Mouse (Mus musculus) CD4-positive naive resting alpha-beta T cell, adult 76 days (primary cell): ENCODE data around the gene Coch. TPM values are rescaled to one million over a fixed set of nuclear protein-coding genes. Genes with fewer than 3 reads are reported as not detected.

Experiments
- total RNA-seq: library from RNA; stranded (reverse); gene quantifications from one replicate; pipeline ENCODE4 v1.2.4, GENCODE M21; 2023

Coch gene
- 0.29 TPM for total RNA-seq

DNA sequence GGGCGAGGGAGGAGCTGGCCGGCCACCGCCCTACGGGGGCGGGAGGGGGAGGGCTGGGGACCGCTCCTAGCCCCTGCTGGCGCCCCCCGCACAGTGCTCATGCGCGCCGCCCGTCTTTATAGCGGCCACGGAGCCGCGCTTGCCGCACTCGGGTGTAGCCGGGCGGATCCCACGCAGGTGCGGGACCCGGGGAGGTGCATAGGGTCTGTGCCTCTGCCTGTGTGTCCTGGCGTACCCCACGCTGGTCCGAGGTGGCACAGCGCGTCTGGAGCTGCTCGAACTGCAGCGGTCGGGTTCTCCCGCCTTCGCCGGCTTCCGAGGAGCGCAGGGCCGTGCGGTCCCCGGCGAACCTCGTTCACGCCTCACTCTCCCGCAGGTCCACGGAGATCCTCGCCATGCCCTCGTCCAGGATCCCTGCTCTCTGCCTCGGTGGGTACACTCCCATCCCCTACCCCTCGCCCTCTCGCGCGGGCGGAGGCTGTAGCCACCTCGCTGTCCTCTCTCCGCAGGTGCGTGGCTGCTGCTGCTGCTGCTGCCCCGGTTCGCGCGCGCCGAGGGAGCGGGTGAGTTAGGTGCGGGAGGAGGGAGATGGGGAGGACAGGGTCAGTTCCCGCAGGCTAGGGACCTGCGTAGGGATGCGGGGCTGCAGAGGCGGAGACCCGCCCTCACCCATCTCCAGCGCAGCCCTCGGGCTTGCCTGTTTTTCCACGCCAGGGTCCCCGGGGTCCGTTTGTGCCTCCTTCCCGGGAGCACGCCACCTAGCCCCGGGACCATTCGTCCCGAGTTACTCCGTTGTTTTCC, at the start of gene Coch:
Coch (plus strand) TSS at position 113 of the 801 bp plus-strand sequence.

Other genes starting within 250 kb of the Coch start
- 13.5 TPM for gene G2e3, start 245.3 kb upstream of the Coch start, total RNA-seq
- gene Scfd1, start 215.8 kb upstream of the Coch start, total RNA-seq: 51.7 TPM
- 16.2 TPM for gene Ap4s1, start 97.7 kb downstream of the Coch start, total RNA-seq
- 65.3 TPM for gene Strn3, start 98.6 kb downstream of the Coch start, total RNA-seq
- 153 TPM for gene Hectd1, start 236.2 kb downstream of the Coch start, total RNA-seq